Mouse (Mus musculus): ENCODE results near the gene Igsf9.

GRCm38 (mm10) chr1:172502145-172503110 lies 20.8 kb downstream of the Igsf9 start:
- no peak for TF ChIP-seq CTCF (conservative IDR thresholded peaks at IDR 0.05; ENCODE audit: low read length)
- TF ChIP-seq NANOG (IDR thresholded peaks at IDR 0.05; ENCODE audit: borderline replicate concordance, low read length): no peak
- no peak for TF ChIP-seq POU5F1 (IDR thresholded peaks at IDR 0.05; ENCODE audit: borderline replicate concordance, low read length)
